Mouse (Mus musculus): ENCODE data around the gene Lhpp. TPM values are rescaled to one million over a fixed set of nuclear protein-coding genes. Genes with fewer than 3 reads are reported as not detected.

Lhpp gene
- polyA plus RNA-seq (2015; fragmentation: Nextera tagmentation; extraction: Ambion mirVana) = 27.8 and 32.1 TPM in 2 replicates

- Histone ChIP-seq H3K4me1 (replicated peaks) (peaks cover 14% of the 10 kb centered on the region), H3K9ac (peak within 1 kb of the TSS; percentile 73), H3K27ac (replicated peaks) (0 out of 2 replicates have a peak within 1 kb of the TSS, but pooled peaks have one; percentile 28), H3K4me3 (peak within 1 kb of the TSS; percentile 59), H3K9me3 (no peaks in the 10 kb centered on the region), H3K27me3 (0 out of 2 replicates have a peak, but pooled peaks cover 6% of the 10 kb centered on the region), H3K4me2 (peak within 1 kb of the TSS; percentile 65), H3K36me3 (no peaks in the 10 kb centered on the region)
- 7% methylated on average over 44 of the region's 44 CpGs for WGBS
- ATAC-seq (ENCODE audit: low read depth) = peak; percentile 90
These were observed at the start of gene Lhpp for GRCm38 (mm10) chr7:132610468-132611318. Gene Lhpp, plus strand, starts transcription at chr7:132610638.

- no peak for ATAC-seq (ENCODE audit: low read depth)
These were observed 44.6 kb upstream of the Lhpp start for GRCm38 (mm10) chr7:132565831-132566230.

DNA sequence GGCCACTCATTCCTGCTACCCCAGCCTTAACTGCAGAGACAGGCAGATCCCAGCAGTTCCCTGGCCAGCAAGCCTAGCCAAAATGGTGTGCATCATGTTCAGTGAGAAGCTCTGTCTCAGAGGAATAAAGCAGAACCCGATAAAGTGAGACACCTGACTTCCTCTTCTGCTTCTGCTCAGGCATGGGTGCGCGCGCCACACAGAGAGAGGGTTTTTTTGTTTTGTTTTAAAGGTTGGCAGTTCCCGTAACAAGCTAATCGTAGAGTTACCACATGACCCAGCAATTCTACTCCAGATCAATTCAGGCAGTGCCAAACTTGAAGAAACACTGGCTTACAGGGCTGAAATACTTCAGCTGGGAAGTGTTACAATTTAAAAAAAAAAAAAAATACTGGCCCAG, 41.6 kb upstream of the Lhpp start:
- WGBS = 91% methylated on average over 6 of the region's 6 CpGs
- H3K4me2 ChIP-seq = no peak overlapping the region
- H3K36me3 ChIP-seq = peaks cover 24% of the 10 kb centered on the region
- H3K4me3 ChIP-seq = no peak overlapping the region
- H3K27me3 ChIP-seq = no peaks in the 10 kb centered on the region
- H3K9me3 ChIP-seq = no peaks in the 10 kb centered on the region
- ATAC-seq (ENCODE audit: low read depth) = no peak
- H3K27ac ChIP-seq (replicated peaks) = no peak overlapping the region
- H3K9ac ChIP-seq = no peak overlapping the region
- peaks cover 10% of the 10 kb centered on the region for H3K4me1 ChIP-seq (replicated peaks)

More at GRCm38 (mm10) chr7:132565831-132566230, 44.6 kb upstream of the Lhpp start:
- WGBS = 61% methylated on average over 1 of the region's 1 CpGs
- Histone ChIP-seq H3K27ac (replicated peaks) (no peak overlapping the region), H3K36me3 (peaks cover 54% of the 10 kb centered on the region), H3K9me3 (no peaks in the 10 kb centered on the region), H3K4me1 (replicated peaks) (no peaks in the 10 kb centered on the region), H3K27me3 (no peaks in the 10 kb centered on the region), H3K4me3 (no peak overlapping the region), H3K9ac (no peak overlapping the region), H3K4me2 (no peak overlapping the region)

- no peak for ATAC-seq (ENCODE audit: low read depth)
- no peak overlapping the region for H3K4me3 ChIP-seq
- peaks cover 13% of the 10 kb centered on the region for H3K36me3 ChIP-seq
- no peak overlapping the region for H3K9ac ChIP-seq
- no peak overlapping the region for H3K4me2 ChIP-seq
- H3K4me1 ChIP-seq (replicated peaks) = peaks cover 14% of the 10 kb centered on the region
- WGBS = 88% methylated on average over 5 of the region's 5 CpGs
- no peak overlapping the region for H3K27ac ChIP-seq (replicated peaks)
- H3K27me3 ChIP-seq = no peaks in the 10 kb centered on the region
- H3K9me3 ChIP-seq = no peaks in the 10 kb centered on the region
These were observed 40.4 kb upstream of the Lhpp start for GRCm38 (mm10) chr7:132570071-132570470.

- Histone ChIP-seq H3K27ac (replicated peaks) (no peak overlapping the region), H3K9ac (no peak overlapping the region), H3K36me3 (peaks cover 10% of the 10 kb centered on the region), H3K27me3 (no peaks in the 10 kb centered on the region), H3K9me3 (no peaks in the 10 kb centered on the region), H3K4me2 (no peak overlapping the region), H3K4me3 (no peak overlapping the region), H3K4me1 (replicated peaks) (peaks cover 22% of the 10 kb centered on the region)
- ATAC-seq (ENCODE audit: low read depth) = no peak
- 82% methylated on average over 8 of the region's 8 CpGs for WGBS
These were observed 39.0 kb upstream of the Lhpp start for GRCm38 (mm10) chr7:132571481-132571880.

DNA sequence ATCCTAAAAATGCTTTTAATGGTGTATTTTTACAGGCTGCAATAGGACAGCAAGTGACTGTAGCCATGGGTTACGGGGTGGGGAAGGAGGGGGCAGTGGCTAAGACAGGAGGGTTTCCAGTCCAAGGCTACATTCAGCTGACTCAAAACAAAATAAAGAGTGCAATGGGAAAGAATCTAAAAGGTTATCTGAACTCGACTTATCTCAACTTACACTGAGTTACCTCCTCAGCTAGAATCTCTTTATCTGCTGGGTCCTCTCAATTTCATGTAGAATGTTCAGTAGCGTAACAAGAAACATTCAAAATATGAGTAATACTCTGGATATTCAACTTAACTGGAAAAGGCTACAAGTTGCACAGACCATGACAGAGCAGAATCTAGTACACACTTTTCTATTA, 37.7 kb upstream of the Lhpp start:
- no peak for ATAC-seq (ENCODE audit: low read depth)
- Histone ChIP-seq H3K4me1 (replicated peaks) (peaks cover 24% of the 10 kb centered on the region), H3K4me3 (no peak overlapping the region), H3K27ac (replicated peaks) (peak overlapping the region; percentile 50; the same call in 1 of the 2 replicates), H3K4me2 (no peak overlapping the region), H3K9me3 (no peaks in the 10 kb centered on the region), H3K9ac (no peak overlapping the region), H3K36me3 (peaks cover 10% of the 10 kb centered on the region), H3K27me3 (no peaks in the 10 kb centered on the region)
- 68% methylated on average over 3 of the region's 3 CpGs for whole genome bisulfite sequencing

DNA sequence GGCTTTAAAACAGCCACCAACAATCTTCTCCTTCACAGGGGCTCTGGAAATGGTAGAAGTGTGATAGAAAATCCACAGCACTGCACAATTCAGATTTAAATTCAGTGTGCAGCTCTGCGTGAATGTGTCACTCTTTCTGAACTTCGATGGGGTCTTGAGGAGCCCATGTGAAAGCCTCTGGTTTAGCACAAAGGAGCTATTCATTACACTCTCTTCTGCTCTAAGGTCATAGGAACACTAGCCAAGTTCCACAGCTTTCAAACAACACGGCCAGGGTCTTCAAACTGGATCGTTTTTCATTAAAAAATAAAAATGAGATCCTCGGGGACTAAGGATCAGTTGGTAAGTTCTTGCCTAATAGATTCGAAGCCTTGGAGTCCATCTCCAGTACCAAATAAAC, 37.2 kb upstream of the Lhpp start:
- H3K36me3 ChIP-seq = peaks cover 8% of the 10 kb centered on the region
- no peak overlapping the region for H3K4me3 ChIP-seq
- no peak overlapping the region for H3K4me2 ChIP-seq
- peak overlapping the region; percentile 50; the same call in 1 of the 2 replicates for H3K27ac ChIP-seq (replicated peaks)
- WGBS = 42% methylated on average over 6 of the region's 6 CpGs
- no peaks in the 10 kb centered on the region for H3K9me3 ChIP-seq
- H3K9ac ChIP-seq = no peak overlapping the region
- no peak for ATAC-seq (ENCODE audit: low read depth)
- peaks cover 24% of the 10 kb centered on the region for H3K4me1 ChIP-seq (replicated peaks)
- no peaks in the 10 kb centered on the region for H3K27me3 ChIP-seq

DNA sequence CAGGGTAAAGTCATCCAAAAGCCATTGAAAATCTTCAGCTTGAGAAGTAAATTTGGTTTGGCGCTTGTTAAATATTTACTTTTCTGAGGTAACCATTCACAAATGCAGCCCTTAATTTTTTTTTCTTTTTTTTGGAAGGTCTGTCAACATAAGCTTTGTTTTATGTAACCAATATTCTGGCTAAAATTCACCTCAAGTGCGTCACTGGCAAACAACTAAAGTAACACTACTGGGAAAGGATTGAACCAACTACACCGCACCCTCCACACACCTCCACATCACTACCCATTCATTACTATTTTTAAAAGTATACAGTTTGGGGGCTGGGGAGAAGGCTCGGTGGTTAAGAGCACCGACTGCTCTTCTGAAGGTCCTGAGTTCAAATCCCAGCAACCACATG, 35.8 kb upstream of the Lhpp start:
- 87% methylated on average over 5 of the region's 5 CpGs for WGBS
- no peak for ATAC-seq (ENCODE audit: low read depth)
- H3K9me3 ChIP-seq = no peaks in the 10 kb centered on the region
- peak overlapping the region; percentile 16; the same call in 1 of the 2 replicates for H3K4me2 ChIP-seq
- H3K9ac ChIP-seq = no peak overlapping the region
- no peak overlapping the region for H3K27ac ChIP-seq (replicated peaks)
- H3K4me1 ChIP-seq (replicated peaks) = peaks cover 24% of the 10 kb centered on the region
- no peaks in the 10 kb centered on the region for H3K36me3 ChIP-seq
- no peak overlapping the region for H3K4me3 ChIP-seq
- no peaks in the 10 kb centered on the region for H3K27me3 ChIP-seq

GRCm38 (mm10) chr7:132575623-132576022, 34.8 kb upstream of the Lhpp start:
- Histone ChIP-seq H3K27ac (replicated peaks) (peak overlapping the region; percentile 90), H3K27me3 (no peaks in the 10 kb centered on the region), H3K4me2 (peak overlapping the region; percentile 65), H3K4me3 (peak overlapping the region; percentile 69), H3K9me3 (no peaks in the 10 kb centered on the region), H3K4me1 (replicated peaks) (peaks cover 24% of the 10 kb centered on the region), H3K36me3 (no peaks in the 10 kb centered on the region), H3K9ac (peak overlapping the region; percentile 75)
- WGBS = under 1% methylated on average over 13 of the region's 13 CpGs
- peak; percentile 92 for ATAC-seq (ENCODE audit: low read depth)

DNA sequence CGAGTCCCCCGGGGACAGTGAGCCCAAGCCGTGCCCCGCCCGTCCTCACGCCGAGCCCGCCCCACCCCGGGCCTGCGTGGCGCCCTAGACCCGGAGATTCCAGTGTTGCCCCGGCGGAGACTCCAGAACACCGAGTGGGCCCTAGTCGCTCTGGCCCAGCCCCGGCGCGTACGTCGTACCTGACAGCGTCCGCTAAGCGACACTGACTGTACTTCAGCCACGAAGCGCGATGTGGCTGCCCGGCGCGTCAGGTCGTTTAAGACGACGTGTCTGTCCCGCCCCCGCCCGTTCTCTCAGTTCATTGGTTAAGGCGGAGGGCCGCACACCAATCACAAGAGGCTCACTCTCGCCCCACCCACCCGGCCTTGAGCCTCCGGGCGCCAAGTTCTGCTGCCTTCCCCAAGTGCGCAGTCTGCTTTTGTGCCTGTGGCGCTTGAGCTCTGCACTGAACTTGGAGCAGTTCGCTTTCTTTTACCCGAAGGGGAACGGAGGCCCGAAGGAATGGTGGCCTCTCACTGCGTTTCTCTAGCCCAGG, 34.3 kb upstream of the Lhpp start, which contains the start of gene Oat:
Oat (minus strand) TSS at position 283 of the 535 bp plus-strand sequence.
- ATAC-seq (ENCODE audit: low read depth) = peak; percentile 98

DNA sequence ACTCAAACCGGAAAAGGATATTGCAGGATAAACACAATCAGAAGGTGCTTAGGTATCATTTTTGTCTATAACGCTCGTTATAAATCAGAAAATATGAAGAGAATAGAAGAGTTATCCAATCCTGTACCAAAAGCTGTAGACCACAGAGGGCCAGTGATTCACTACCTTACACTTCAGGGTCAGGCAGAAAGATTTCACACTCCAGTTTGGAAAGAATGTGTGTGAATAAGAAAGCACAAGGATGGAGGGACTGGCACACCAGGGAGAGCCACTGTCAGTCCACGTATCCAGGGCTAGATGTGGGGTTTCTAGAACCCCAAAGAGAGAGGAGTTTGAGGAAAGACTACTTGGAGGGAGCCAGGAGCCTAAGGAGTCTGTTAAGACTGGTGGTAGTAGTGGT, 33.5 kb upstream of the Lhpp start:
- Histone ChIP-seq H3K27ac (replicated peaks) (no peak overlapping the region), H3K9ac (no peak overlapping the region), H3K36me3 (no peaks in the 10 kb centered on the region), H3K4me2 (peak overlapping the region; percentile 65), H3K4me3 (no peak overlapping the region), H3K4me1 (replicated peaks) (peaks cover 16% of the 10 kb centered on the region), H3K27me3 (no peaks in the 10 kb centered on the region), H3K9me3 (no peaks in the 10 kb centered on the region)
- WGBS = 70% methylated on average over 4 of the region's 4 CpGs
- ATAC-seq (ENCODE audit: low read depth) = no peak

More for the DNA sequence above, 34.3 kb upstream of the Lhpp start, which contains the start of gene Oat:
- peak within 1 kb of the TSS; percentile 90 for H3K27ac ChIP-seq (replicated peaks)
- peak within 1 kb of the TSS; percentile 69 for H3K4me3 ChIP-seq
- no peaks in the 10 kb centered on the region for H3K9me3 ChIP-seq
- no peaks in the 10 kb centered on the region for H3K36me3 ChIP-seq
- WGBS = under 1% methylated on average over 49 of the region's 49 CpGs
- peak within 1 kb of the TSS; percentile 65 for H3K4me2 ChIP-seq
- peak within 1 kb of the TSS; percentile 75 for H3K9ac ChIP-seq
- no peaks in the 10 kb centered on the region for H3K27me3 ChIP-seq
- H3K4me1 ChIP-seq (replicated peaks) = peaks cover 23% of the 10 kb centered on the region

GRCm38 (mm10) chr7:132580511-132580910, 29.9 kb upstream of the Lhpp start:
- no peak overlapping the region for H3K9ac ChIP-seq
- no peak overlapping the region for H3K4me2 ChIP-seq
- H3K4me3 ChIP-seq = no peak overlapping the region
- H3K36me3 ChIP-seq = no peaks in the 10 kb centered on the region
- no peak for ATAC-seq (ENCODE audit: low read depth)
- peaks cover 6% of the 10 kb centered on the region for H3K4me1 ChIP-seq (replicated peaks)
- WGBS = 79% methylated on average over 6 of the region's 6 CpGs
- H3K9me3 ChIP-seq = no peaks in the 10 kb centered on the region
- H3K27me3 ChIP-seq = no peaks in the 10 kb centered on the region
- no peak overlapping the region for H3K27ac ChIP-seq (replicated peaks)
